Mouse (Mus musculus) hindbrain, postnatal 0 days (tissue): ENCODE measurements around the gene Clcnkb. TPM values are rescaled to one million over a fixed set of nuclear protein-coding genes. Genes with fewer than 3 reads are reported as not detected.

Source experiments
- ATAC-seq: fragments of 200-750 bp; cut with Nextera tagmentation; 2 replicates; pipeline ENCODE4 v1.8.0; 2017; ENCODE audit warnings: mild to moderate bottlenecking, moderate TSS enrichment, moderate library complexity
- DNase-seq: peaks from one replicate; pipeline ENCODE4 v3.0.0-alpha.2; 2015; ENCODE audit warnings: low spot score
- H3K27ac ChIP-seq: fragments of 300-500 bp; sonication (generic); 2 replicates; pipeline ENCODE4 v1.5.1; 2014; ENCODE audit warnings: mild to moderate bottlenecking
- H3K27me3 ChIP-seq: fragments of 300-500 bp; sonication (generic); 2 replicates; pipeline ENCODE4 v1.6.1; 2014; ENCODE audit warnings: low read length, mixed read lengths; ENCODE audit not compliant: insufficient read depth
- H3K36me3 ChIP-seq: fragments of 300-500 bp; sonication (generic); 2 replicates; pipeline ENCODE4 v1.6.1; 2014; ENCODE audit warnings: low read length, mixed read lengths; ENCODE audit not compliant: insufficient read depth
- H3K4me1 ChIP-seq: fragments of 300-500 bp; sonication (generic); 2 replicates; pipeline ENCODE4 v1.6.1; 2014; ENCODE audit warnings: antibody characterized with exemption, low read length, mixed read lengths; ENCODE audit not compliant: insufficient read depth
- H3K4me2 ChIP-seq: fragments of 300-500 bp; sonication (generic); 2 replicates; pipeline ENCODE4 v1.6.1; 2014; ENCODE audit warnings: low read depth, mild to moderate bottlenecking, low read length, moderate library complexity, mixed read lengths
- H3K4me3 ChIP-seq: fragments of 300-500 bp; sonication (generic); 2 replicates; pipeline ENCODE4 v1.5.1; 2014; ENCODE audit warnings: low read length
- H3K9ac ChIP-seq: fragments of 300-500 bp; sonication (generic); replicated peaks from 2 replicates; pipeline ENCODE4 v1.6.1; 2014; ENCODE audit warnings: mild to moderate bottlenecking, low read length, moderate library complexity, mixed read lengths
- H3K9me3 ChIP-seq: fragments of 300-500 bp; sonication (generic); 2 replicates; pipeline ENCODE4 v1.6.1; 2016; ENCODE audit warnings: low read length, mixed read lengths
- CTCF ChIP-seq: IDR thresholded peaks from 2 replicates; pipeline ENCODE4 v1.5.1; 2016; ENCODE audit warnings: antibody characterized with exemption, control low read depth, low read depth
- WGBS: fragments of 180-500 bp; shearing (Covaris S2); extraction: QIAGEN DNeasy Blood & Tissue Kit; methylation state at CpG from one replicate; pipeline ENCODE4 v1.1.7; 2014; 5-methylcytosine and 5-hydroxymethylcytosine counted together
- polyA plus RNA-seq: library from polyadenylated mRNA; unstranded; fragments of >200 nt; fragmentation: Nextera tagmentation; extraction: Ambion mirVana; gene quantifications from 2 replicates; pipeline ENCODE4 v1.2.1, GENCODE M21; 2015
- total RNA-seq: library from RNA; depleted of rRNA; stranded (reverse); fragments of >200 nt; gene quantifications from 2 replicates; pipeline ENCODE4 v1.2.3, GENCODE M21; 2014; rRNA removed

Clcnkb gene
- total and polyA plus RNA-seq, 2 experiments from 2014 or later, result 0.38 to 5.0 TPM

DNA sequence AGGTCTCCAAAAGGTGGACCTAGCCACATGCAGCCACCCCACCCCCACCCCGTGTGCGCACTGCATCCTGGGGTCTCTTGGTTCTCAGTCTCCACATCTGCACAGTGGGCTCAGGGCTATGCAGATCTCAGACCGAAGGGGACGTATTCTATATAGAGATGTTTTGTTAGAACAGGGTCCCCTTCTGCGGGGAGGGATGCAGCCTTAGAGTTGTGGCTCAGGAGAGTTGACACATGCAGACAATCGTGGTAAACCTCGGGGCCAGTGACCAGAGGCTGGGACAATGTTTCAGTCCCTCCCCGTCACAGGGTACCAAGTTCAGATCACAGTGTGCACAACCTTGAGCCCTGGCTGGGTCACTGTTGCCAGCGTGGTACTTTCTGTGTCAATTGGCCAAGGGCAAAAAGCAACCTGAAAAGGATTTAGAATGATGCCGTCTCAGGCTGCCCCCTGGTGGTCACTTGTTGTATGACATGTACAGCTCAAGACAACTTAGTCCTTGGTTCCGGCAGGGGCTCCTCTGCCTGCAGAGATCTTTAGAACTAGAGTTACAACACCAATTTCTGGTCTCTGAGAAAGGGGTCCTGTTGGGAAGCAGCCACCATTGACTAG, 52.8 kb downstream of the Clcnkb start:
- no peak overlapping the region for H3K4me3 ChIP-seq

GRCm38 (mm10) chr4:141360846-141361245, 55.0 kb downstream of the Clcnkb start:
- TF ChIP-seq CTCF, result peak; percentile 62
- DNase-seq (peak; percentile 59), ATAC-seq (no peak)
- no peaks in the 10 kb centered on the region for H3K4me1 ChIP-seq
- no peak overlapping the region for H3K9ac ChIP-seq
- no peak overlapping the region for H3K27ac ChIP-seq
- no peaks in the 10 kb centered on the region for H3K9me3 ChIP-seq
- no peaks in the 10 kb centered on the region for H3K36me3 ChIP-seq
- no peak overlapping the region for H3K4me2 ChIP-seq
- H3K27me3 ChIP-seq, result no peaks in the 10 kb centered on the region
- no peak overlapping the region for H3K4me3 ChIP-seq
- WGBS, result 34% methylated on average over 7 of the region's 7 CpGs

More for the DNA sequence above, 52.8 kb downstream of the Clcnkb start:
- DNase-seq (peak; percentile 92), ATAC-seq (0 out of 2 replicates have a peak, but pooled peaks have one; percentile 41)
- TF ChIP-seq CTCF, result peak; percentile 96
- Histone ChIP-seq H3K4me2 (no peak overlapping the region), H3K4me1 (no peaks in the 10 kb centered on the region), H3K36me3 (no peaks in the 10 kb centered on the region), H3K27me3 (no peaks in the 10 kb centered on the region), H3K9ac (no peak overlapping the region), H3K27ac (no peak overlapping the region), H3K9me3 (no peaks in the 10 kb centered on the region)
- WGBS, result 29% methylated on average over 11 of the region's 11 CpGs

- no peaks in the 10 kb centered on the region for H3K27me3 ChIP-seq
- H3K4me2 ChIP-seq, result no peak overlapping the region
- no peak for TF ChIP-seq CTCF
- H3K4me3 ChIP-seq, result no peak overlapping the region
- DNase-seq (no peak), ATAC-seq (no peak)
- H3K4me1 ChIP-seq, result no peaks in the 10 kb centered on the region
- H3K9ac ChIP-seq, result no peak overlapping the region
- 88% methylated on average over 6 of the region's 6 CpGs for whole genome bisulfite sequencing
- no peak overlapping the region for H3K27ac ChIP-seq
- H3K9me3 ChIP-seq, result no peaks in the 10 kb centered on the region
- H3K36me3 ChIP-seq, result no peaks in the 10 kb centered on the region
Measured at GRCm38 (mm10) chr4:141359222-141359621, 56.6 kb downstream of the Clcnkb start.

DNA sequence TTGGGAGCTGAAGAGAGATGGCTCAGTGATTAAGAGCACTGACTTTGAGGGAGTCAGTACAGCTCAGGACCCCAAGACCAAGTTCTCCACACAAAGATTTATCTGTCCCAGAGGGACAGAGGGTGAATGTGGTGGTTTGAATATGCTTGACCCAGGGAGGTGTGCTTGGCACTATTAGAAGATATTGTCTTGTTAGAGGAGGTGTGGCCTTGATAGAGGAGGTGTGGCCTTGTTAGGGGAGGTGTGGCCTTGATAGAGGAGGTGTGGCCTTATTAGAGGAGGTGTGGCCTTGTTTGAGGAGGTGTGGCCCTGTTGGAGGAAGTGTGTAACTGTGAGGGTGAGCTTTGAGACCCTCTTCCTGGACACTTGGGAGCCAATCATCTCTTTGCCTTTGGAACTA, 58.0 kb downstream of the Clcnkb start:
- H3K4me1 ChIP-seq, result no peaks in the 10 kb centered on the region
- H3K4me3 ChIP-seq, result no peak overlapping the region
- DNase-seq, result no peak
- H3K27me3 ChIP-seq, result no peaks in the 10 kb centered on the region
- no peak for ATAC-seq
- H3K36me3 ChIP-seq, result no peaks in the 10 kb centered on the region
- H3K9me3 ChIP-seq, result no peaks in the 10 kb centered on the region
- H3K27ac ChIP-seq, result no peak overlapping the region
- H3K4me2 ChIP-seq, result no peak overlapping the region
- TF ChIP-seq CTCF, result no peak
- H3K9ac ChIP-seq, result no peak overlapping the region

Other genes with a start within 250 kb of the Clcnkb start
- 2.4 and 8.7 TPM in 2 replicates for gene Rsg1, start 202.1 kb downstream of the Clcnkb start, total RNA-seq
- gene Rsg1, start 202.1 kb downstream of the Clcnkb start, polyA plus RNA-seq, result 3.9 and 4.3 TPM in 2 replicates
- gene Arhgef19, start 176.5 kb downstream of the Clcnkb start, total RNA-seq, result 1.2 and 2.3 TPM in 2 replicates
- 1.2 TPM in 2 replicates for gene Arhgef19, start 176.5 kb downstream of the Clcnkb start, polyA plus RNA-seq
- 1.6 and 3.5 TPM in 2 replicates for gene Epha2, start 114.8 kb downstream of the Clcnkb start, total RNA-seq
- 0.44 and 0.46 TPM in 2 replicates for gene Epha2, start 114.8 kb downstream of the Clcnkb start, polyA plus RNA-seq
- gene Fam131c, start 47.8 kb downstream of the Clcnkb start, total RNA-seq, result 95.3 and 103 TPM in 2 replicates
- gene Fam131c, start 47.8 kb downstream of the Clcnkb start, polyA plus RNA-seq, result 41.7 and 46.3 TPM in 2 replicates
- gene Clcnka, start 17.3 kb downstream of the Clcnkb start, total RNA-seq, result 1.1 and 1.2 TPM in 2 replicates
- 0.95 and 0.98 TPM in 2 replicates for gene Clcnka, start 17.3 kb downstream of the Clcnkb start, polyA plus RNA-seq
- gene Hspb7, start 4.8 kb upstream of the Clcnkb start, total RNA-seq, result 0.32 TPM in 1 of 2 replicates, not detected in the other
- gene Hspb7, start 4.8 kb upstream of the Clcnkb start, polyA plus RNA-seq, result 0.06 and 0.08 TPM in 2 replicates
- 5.8 and 9.9 TPM in 2 replicates for gene Srarp, start 20.1 kb upstream of the Clcnkb start, total RNA-seq
- gene Srarp, start 20.1 kb upstream of the Clcnkb start, polyA plus RNA-seq, result 0.33 and 0.54 TPM in 2 replicates
- 34.8 and 36.2 TPM in 2 replicates for gene Zbtb17, start 28.6 kb upstream of the Clcnkb start, total RNA-seq
- gene Zbtb17, start 28.6 kb upstream of the Clcnkb start, polyA plus RNA-seq, result 28.2 and 28.8 TPM in 2 replicates
- gene Spen, start 122.6 kb upstream of the Clcnkb start, total RNA-seq, result 16.9 and 17.4 TPM in 2 replicates
- 11.0 and 13.0 TPM in 2 replicates for gene Spen, start 122.6 kb upstream of the Clcnkb start, polyA plus RNA-seq
- gene Fblim1, start 190.1 kb upstream of the Clcnkb start, total RNA-seq, result 22.5 and 26.7 TPM in 2 replicates
- gene Fblim1, start 190.1 kb upstream of the Clcnkb start, polyA plus RNA-seq, result 21.7 and 25.6 TPM in 2 replicates
- 1.3 and 1.6 TPM in 2 replicates for gene Tmem82, start 202.6 kb upstream of the Clcnkb start, total RNA-seq
- gene Tmem82, start 202.6 kb upstream of the Clcnkb start, polyA plus RNA-seq, result 1.3 and 1.5 TPM in 2 replicates
- 18.1 and 22.2 TPM in 2 replicates for gene Slc25a34, start 207.8 kb upstream of the Clcnkb start, total RNA-seq
- gene Slc25a34, start 207.8 kb upstream of the Clcnkb start, polyA plus RNA-seq, result 3.0 and 3.6 TPM in 2 replicates
- gene Plekhm2, start 248.9 kb upstream of the Clcnkb start, total RNA-seq, result 45.8 and 47.6 TPM in 2 replicates
- 6.1 and 6.4 TPM in 2 replicates for gene Plekhm2, start 248.9 kb upstream of the Clcnkb start, polyA plus RNA-seq